Mouse (Mus musculus): Measurements from ENCODE around the gene Cacna1e.

Cacna1e gene

DNA sequence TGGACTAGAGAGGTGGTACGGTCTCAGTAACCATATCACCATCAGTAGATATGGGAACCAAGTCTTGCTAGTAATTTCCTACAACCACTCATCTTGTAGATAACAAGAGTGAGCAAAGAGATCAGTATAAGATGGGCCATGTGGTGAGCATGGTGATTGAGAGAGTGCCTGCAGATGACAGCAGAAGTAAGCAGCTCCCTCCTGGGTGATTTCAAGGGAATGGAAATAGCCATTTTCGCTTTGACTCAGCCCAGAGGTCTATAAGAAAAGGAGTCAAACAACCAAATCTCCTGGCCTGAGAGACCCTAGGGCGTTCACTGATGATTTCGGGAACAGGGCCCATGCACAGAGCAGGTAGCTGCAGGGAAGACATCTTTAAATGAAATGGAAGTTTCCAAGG, 45.0 kb downstream of the Cacna1e start:
- in situ Hi-C loops (cut with MboI) = no loop called here

DNA sequence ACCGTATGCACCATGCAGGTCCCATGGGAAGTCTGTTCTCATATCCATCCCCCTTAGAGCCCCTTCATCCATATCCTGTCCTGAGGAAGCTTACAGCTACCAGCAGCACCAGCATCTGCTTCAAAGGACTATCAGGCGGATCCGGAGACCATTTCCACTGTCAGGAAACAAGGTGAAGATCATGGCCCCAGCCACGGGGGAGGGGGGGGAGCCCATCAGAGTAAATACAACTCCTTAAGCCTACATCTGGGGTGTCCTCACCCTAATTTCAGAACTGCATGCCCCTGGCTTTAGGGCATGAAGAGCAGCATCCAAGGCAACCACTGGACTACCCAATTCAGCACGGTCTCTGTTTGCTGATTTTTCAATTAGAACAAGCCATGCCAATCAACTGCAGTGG, 47.8 kb downstream of the Cacna1e start:
- in situ Hi-C loops (cut with MboI) = no loop called here

DNA sequence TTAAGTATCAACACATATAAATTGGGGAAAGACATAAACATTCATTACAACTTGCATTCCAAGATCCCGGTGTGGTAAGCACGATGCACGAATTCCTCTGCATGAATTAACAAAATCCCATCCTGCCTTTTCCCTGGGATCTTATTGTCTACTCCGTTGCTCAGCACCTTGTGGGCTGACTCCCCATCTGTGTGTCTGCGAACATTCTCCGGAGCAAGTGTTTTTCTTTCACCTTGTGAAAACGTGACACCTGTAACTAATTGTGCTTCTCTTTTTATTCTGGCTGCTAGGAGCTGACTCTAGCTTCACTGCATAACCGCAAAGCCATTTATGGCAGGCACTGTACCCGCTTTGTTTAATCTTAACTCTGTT, 52.1 kb downstream of the Cacna1e start:
- in situ Hi-C loops (cut with MboI) = no loop called here

DNA sequence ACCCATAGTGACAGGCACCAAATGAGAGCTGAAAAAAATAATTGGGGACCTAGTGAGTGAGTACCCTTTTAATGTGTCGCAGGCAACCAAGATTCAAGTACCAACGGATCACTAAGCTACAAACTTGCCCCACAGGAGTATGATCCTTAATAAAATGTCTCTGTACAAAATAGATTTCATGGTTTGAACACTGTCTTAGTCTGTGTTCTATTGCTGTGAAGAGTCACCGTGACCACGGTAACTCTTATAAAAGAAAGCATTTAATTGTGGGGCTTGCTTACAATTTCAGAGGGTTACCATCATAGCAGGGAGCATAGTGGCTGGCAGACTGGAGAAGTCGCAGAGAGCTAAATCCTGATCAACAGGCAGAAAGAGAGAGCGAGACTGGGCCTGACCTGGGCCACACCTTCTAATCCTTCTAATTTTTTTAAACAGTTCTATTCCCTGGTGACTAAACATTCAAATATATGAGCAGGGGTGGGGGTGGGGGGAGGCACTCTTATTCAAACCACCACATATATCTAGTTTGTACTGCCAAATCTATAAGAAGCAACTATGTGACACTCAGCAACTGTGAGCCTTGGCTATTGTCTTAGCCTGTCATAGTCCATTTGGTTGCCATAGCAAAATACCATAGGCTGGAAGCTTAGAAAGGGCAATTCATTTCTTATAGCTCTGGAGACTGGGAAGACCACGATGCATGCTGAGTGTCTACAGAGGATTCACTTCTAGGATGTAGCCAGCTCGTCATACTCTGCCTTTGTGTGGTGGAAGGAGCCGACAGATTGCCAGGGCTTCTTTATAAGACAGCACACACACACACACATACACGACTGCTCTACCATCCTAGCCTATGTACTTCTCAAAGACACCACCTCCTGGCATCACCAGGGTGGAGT, 52.8 kb downstream of the Cacna1e start:
- in situ Hi-C loops (cut with MboI) = no loop called here

DNA sequence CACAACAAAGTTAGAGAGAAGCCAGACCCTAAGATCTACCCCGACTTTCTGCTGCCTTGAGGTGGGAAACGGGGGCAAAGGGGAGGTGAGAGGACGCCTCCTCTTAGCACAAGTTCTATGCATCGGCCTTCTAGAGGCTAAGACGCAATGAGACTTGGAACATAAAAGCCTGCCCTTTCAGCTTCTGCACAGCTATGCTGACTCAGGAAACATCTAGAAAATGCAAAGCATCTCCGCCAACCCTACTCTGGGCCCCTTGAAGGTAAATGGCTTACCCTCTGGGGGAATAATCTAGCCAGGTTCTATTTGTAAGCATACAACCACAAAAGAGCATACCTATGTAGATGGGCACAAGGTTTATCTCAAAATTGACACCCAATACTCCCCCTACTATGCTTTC, 54.2 kb downstream of the Cacna1e start:
- in situ Hi-C loops (cut with MboI) = no loop called here

DNA sequence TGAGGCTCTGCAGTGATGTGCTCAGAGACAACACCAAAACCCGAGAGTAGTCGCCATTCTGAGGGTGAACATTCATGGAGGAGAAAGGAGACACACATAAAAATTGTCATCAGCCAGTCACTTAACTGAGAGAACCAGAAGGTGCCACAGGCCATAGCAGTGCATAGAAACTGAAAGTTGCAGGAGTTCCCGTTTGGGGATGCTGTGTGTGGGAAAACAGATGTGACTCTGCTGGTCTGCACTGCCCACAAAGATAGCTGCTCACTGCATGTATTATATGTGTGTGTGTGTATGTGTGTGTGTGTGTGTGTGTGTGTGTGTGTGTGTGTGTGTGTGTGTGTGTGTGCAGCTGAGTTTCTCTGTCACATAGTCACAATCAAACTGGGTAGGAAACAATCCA, 61.2 kb downstream of the Cacna1e start:
- in situ Hi-C loops (cut with MboI) = no loop called here

DNA sequence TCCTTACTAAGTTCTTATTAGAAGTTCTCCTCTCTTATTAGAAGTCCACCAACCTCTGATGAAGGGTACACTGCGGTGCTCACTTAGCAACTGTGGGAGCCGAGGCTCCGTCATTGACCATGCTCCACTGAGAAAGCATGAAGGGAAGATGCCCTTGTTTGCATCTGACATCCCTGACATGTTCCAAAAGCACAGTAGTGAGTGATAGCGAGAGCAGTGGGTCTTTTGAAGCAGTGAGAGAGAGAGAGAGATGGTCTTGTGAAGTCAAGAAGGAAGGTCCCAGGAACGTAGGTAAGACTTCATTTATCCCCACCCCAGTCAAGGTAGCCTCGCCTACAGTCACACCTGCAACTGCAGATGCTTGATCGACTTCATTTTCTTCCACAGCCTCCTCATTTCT, 63.9 kb downstream of the Cacna1e start:
- in situ Hi-C loops (cut with MboI) = no loop called here

DNA sequence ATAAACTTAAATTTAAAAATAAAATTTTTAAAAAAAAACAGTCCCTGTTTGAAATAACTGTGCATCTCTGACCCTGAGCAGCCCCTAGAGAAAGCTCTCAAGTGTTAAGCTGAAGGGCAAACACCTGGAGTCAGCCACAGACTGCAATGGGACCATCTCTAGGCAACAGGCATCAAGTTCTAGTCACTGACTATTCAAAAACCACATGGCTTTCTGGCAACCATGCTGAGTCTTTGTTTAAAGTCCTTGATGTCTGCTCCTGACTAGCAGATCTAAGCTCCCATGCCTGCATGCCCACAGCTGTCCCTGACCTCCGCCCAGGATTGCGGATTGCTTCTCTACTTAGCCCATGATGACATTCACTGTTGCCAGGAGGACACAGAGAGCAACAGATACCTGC, 64.3 kb downstream of the Cacna1e start:
- in situ Hi-C loops (cut with MboI) = no loop called here

DNA sequence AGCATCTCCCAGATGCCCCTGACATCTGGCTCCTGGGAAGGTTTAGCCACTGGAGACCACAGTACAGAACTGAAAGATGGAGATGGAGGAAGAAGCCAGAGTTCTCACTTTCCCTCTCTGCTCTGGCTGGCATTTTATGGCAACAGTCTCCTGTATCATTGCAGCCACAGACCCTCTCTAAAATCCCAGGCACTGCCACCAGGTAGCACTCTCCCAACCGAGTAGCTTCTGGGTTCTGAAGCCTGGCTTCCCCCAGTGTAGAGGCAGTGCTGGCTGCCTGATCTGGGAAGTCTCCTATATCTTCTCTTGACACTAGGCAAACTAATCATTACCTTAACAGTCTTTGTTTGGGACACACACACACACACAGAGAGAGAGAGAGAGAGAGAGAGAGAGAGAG, 65.6 kb downstream of the Cacna1e start:
- in situ Hi-C loops (cut with MboI) = no loop called here

DNA sequence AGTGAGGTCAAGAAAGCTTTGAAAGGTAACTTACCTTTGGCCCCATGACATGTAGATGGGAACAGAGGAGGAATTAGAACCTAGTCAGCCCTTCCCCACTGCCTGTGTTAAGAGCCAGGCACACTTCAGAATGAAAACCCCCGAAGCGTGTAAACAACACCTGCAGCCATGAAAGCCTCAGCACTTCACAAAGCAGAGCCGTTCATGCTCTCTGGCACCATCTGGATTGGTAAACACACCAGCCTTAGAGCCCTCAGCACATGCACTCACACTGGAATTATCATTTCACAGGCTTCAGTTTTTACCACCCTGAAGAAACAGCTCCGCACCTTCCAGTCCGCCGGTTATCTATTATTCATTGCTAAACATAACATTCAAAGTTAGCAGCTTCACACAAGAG, 67.5 kb downstream of the Cacna1e start:
- in situ Hi-C loops (cut with MboI) = no loop called here

DNA sequence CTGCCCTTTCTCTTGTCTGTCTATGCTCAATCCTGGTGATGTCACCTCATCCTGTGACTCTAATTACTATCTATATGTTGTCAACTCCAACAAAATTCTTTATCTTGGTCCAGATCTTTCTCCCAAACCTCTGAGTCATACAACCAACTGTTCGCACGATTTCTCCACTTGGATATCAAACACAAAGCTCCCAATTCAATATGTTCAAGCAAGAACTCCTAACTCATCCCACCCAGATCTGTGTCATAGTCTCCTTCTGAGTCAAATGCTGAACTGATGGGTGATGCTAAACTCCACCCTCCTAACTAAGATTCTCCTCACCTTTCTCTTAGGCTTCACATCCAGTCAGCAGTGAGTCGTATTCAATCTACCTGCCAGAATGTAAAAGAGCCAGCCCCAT, 68.0 kb downstream of the Cacna1e start:
- in situ Hi-C loops (cut with MboI) = no loop called here

DNA sequence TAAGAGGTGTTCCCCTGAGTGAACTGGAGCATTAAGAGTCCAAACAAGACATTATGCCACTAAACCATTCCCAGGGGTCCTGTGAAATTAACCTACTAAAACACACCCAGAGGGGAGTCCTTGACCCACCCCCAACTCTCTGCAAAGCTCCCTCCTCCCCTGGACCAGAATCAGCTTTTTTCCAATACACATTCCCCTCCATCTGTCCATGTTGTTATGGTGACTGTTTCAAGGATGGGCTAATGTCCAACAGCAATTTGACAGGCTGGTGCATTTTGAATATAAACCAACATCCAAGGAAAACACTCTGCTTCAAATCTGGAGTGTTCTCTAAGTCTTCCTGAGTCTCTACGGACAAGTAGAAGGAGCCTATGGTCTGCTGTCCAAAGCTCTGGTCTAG, 78.6 kb downstream of the Cacna1e start:
- in situ Hi-C loops (cut with MboI) = no loop called here

DNA sequence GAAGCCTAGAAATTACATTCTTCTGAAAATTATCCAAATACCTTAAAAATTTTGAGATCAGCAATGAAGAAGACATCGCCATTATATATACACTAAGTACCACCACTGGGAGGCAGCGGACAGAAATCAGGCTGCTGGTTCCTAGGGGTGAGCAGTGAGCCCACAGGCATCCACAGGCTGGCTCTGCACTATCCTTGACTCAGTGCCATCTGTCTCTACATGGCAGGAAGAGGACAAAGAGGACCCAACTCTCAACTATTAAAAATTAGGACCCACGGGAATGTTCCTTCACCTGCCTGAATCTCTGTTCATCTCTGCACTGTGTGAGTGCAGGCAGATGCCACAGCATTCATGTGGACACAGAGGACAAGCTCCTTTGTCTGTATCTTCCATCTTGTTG, 79.3 kb downstream of the Cacna1e start:
- in situ Hi-C loops (cut with MboI) = no loop called here

DNA sequence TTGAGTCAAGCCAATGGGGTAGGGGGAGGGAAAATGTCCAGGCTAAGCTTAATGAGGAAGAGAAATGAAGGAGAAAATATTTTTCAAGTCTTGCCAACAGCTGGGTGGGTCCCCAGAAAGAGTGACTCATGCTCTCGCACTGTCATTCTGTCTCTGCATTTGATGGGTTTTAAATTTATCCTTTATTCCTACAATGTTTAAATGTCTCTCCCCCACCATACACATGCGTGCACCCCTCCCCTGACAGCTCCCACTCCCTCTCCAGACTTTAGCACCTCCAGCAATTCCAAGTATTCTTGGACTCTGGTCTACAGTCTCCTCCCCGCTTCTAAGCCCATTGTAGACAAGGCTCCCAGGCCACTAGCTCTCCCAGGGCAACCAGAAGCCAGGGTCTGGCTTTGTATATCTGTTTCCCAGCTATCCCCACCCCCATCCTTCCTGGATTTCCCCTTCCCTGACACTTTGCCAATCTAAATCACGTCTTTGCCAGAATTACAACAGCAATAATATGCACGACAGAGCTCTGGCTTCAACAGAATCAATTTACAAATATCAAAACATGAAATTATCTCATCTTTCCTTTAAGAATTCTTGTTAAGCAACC, 81.9 kb downstream of the Cacna1e start:
- in situ Hi-C loops (cut with MboI) = no loop called here

DNA sequence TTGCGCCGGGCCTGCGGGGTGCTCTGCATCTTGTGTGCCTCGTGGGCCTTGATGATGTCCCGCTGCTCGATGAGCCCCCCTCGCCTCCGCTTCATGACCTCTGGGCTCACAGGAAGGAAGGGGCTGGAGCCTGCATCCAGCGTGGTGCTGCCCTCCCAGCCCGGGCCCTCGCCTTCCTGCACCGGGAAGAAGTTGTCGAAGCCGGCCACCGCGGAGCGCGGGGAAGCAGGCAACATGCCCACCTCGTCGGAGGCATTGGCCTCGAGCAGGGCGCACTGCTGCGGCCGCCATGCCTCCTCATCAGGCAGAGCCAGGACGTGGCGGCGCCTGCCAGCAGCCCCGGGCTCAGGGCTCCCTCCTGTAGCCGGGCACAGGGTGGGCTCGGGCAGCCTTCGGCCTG, 85.0 kb downstream of the Cacna1e start:
- in situ Hi-C loops (cut with MboI) = no loop called here

DNA sequence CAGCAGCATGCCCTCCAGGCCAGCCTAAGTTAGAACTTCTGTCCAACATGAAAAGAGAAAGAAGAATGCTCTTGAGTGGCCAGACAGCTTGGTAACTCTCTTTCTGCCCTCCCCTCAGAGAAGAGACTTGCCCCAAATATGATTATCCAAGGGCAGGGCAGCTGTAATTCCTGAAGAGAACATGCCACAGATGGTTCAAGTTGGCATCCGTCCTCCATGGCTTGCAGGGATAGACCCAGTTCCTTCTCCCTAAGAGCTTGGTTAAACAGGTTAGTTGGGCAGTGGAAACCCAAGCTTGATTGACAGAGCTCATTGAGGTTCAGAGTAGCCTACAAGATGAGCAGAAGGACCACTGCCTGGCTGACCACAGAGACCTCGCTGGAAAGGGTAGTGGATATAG, 85.5 kb downstream of the Cacna1e start:
- in situ Hi-C loops (cut with MboI) = no loop called here

DNA sequence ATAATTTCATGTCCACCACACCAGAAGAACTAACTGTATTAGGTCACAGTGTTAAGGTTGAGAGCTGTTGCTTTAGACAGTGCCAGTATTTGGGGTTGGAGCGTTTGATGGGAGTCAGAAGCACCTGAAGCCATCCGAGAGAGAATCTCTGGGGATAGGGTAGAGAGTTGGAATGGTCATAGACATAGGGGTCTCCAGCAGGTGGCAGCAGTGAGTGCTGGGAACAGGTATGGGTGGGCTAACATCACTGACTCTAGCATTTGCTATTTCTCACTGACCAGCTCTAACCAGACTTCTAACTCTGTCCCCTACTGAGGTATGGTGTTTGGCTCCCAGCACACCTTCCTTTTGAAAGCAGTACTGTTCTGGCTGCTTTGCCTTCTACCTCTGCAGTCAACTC, 87.6 kb downstream of the Cacna1e start:
- in situ Hi-C loops (cut with MboI) = no loop called here

DNA sequence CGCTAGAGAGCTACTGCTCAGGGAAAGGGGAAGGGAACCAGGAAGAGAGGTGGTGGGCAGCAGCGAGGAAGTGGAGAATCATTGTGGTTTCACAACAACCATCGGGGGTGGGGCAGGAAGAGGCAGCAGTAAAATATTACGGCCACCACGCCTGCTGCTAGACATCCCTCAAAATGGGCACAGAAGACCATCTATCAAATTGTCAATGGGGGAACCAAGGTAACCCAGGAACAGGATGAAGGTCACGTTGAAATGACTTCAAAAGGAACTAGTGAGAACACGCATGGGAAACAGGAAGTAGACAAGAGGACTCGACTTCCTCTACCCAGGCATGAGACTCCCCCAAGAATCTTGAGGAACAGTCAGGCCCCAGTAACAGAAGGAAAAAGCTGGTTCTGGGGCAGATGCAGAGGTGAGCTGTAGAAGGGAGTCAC, 89.8 kb downstream of the Cacna1e start:
- in situ Hi-C loops (cut with MboI) = no loop called here

DNA sequence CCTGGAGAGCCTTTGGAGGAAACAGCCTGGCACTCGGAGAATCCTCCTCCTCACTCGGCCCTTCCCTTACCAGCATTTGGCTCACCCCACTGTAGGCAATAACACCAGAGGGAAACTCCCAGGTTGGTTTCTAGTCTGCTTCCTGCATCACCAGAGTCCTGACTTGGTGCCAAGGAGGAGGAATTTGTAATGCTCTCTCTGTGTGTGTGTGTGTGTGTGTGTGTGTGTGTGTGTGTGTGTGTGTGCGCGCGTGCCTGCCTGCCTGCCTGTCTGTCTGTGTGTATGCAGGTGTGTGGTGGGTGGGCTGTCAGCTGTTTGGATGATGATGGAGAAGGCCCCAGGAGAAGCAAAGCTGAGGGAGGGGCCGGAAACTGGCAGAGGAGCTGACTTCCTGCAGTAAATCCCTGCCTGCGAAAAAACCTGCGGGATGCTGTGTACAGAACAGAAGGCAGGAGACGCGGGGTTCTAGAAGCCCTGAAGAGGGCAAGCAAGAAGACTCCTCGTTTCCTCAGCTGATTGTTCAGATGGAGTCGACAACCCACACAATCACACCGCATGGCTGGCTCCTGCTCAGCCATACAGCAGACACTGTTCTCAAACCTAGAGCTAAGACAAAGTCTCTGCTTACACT, 92.6 kb downstream of the Cacna1e start:
- in situ Hi-C loops (cut with MboI) = no loop called here

DNA sequence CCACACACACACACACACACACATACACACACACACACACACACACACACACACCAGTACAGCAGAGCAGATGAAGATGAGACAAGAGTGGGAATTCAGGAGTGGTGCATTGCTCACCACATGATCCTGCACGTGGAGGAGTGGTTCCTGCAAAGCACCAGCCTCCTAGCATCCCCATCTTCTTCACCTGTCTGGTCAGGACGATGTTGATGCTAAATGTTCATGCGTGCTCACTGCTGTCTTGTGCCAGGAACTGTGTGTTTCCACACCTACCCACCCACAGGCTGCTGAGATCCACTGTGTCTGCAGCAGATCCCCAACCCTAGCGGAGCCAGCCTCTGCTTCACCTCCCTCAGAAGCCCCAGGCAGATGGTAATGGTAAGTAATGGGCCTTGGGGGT, 95.8 kb downstream of the Cacna1e start:
- in situ Hi-C loops (cut with MboI) = loop anchor here (5.0 to 10.0 kb wide), 2 partner anchors 219 to 436 kb away; no protein-coding TSS in a partner anchor

DNA sequence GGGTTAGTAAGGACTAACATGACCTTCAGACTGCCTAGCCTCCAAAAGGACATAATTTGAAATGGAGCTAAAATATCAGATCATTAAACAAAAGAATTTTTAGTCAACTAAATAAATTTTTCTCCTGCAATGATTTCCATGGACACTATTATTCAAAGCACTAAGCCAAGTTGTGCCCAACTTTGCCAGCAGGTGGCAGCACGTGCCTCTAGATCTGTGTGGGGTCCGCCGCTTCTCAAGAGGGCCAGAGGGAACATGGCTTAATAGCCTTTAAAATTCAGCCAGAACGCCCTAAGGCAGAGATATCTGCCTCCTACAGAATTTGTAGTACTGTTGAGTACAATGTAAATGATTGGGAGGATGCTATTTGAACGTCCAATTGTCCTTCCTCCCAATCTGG, 96.2 kb downstream of the Cacna1e start:
- in situ Hi-C loops (cut with MboI) = loop anchor here (5.0 to 10.0 kb wide), 2 partner anchors 219 to 437 kb away; no protein-coding TSS in a partner anchor

DNA sequence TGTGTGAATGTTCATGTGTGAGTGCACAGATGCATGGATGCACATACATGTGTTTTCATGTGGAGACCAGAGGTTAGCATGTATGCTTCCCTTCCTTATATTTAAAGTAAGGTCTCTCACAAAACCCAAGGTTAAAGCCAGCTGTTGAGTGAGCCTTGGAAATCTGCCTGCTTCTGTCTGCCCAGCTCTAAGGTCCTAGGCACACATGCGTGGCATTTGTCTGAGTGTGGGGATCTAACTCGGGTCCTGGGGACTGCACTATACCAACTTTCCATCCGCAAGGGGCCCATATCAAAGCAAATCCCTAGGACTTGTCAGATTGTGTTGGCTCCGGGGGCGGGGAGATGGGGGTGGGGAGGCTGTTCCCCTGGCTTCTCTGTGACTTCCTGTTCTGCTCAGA, 96.9 kb downstream of the Cacna1e start:
- in situ Hi-C loops (cut with MboI) = loop anchor here (5.0 to 10.0 kb wide), 2 partner anchors 220 to 437 kb away; no protein-coding TSS in a partner anchor

DNA sequence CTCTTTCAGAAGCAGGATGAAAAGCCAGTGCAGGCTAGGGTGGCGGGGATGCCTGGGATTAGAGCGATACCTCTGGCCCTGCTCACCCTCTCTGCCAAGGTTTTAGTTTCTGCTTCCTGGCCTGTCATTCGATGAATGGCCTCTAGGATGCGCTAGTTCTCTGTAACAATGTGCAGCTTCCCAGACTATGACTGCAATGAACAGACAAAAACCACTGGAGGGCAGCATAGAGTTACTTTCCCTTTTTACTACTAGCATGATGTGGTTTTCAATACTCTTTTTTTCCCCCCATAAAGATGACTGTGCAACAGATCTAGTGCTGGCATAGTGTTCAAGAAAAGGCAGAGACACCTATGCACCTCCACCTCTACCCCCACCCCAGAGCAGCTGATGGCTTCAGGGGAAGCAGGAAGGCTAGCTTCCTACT, 98.0 kb downstream of the Cacna1e start:
- in situ Hi-C loops (cut with MboI) = loop anchor here (5.0 to 10.0 kb wide), 2 partner anchors 221 to 439 kb away; no protein-coding TSS in a partner anchor
